Mouse (Mus musculus) lung, adult 2 months (tissue): Measurements from ENCODE around the gene Zdhhc3.

Experiments
- CTCF ChIP-seq: fragments of 200-500 bp; IDR thresholded peaks from 2 replicates; pipeline ENCODE4 v1.5.1; 2011; ENCODE audit warnings: mild to moderate bottlenecking, low read length, control low read depth; ENCODE audit not compliant: insufficient read depth
- POLR2A ChIP-seq: fragments of 200-500 bp; IDR thresholded peaks from 2 replicates; pipeline ENCODE4 v1.6.1; 2011; ENCODE audit warnings: low read depth, mild to moderate bottlenecking, control low read depth, low read length, borderline replicate concordance; ENCODE audit errors: extremely low read depth

GRCm38 (mm10) chr9:123159330-123159729, 46.3 kb upstream of the Zdhhc3 start:
- TF ChIP-seq CTCF = peak; percentile 42; the same call in 1 of the 2 replicates
- no peak for TF ChIP-seq POLR2A
